Mouse (Mus musculus): ENCODE results near the gene Tsen54. TPM values are rescaled to one million over a fixed set of nuclear protein-coding genes. Genes with fewer than 3 reads are reported as not detected.

Tsen54 gene
- total RNA-seq, 1 experiment from 2014 or later = 7.3 TPM

DNA sequence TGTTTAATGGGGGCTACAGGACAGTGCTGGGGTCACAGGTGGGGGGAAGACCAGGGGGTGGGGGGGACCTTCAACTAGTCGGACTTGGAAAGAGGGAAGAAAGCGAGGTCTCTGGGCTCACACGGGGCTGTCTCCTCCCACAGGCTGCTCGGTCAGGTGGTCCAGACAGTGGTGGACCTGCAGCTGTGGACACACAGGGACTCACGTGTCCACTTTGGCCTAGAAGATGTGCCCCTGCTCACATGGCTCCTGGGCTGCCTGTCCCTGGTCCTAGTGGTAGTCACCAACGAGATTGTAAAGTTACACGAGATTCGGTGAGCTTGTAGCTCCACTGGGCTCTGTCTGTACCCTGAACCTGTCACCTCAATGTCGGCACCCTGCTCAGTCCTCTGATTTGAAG lies 16.9 kb upstream of the Tsen54 start:
- no peak for ATAC-seq (replicated peaks; ENCODE audit: insufficient number of reproducible peaks, low FRiP score, low TSS enrichment, poor library complexity, severe bottlenecking)

GRCm38 (mm10) chr11:115800981-115801380 lies 13.5 kb upstream of the Tsen54 start:
- ATAC-seq (replicated peaks; ENCODE audit: insufficient number of reproducible peaks, low FRiP score, low TSS enrichment, poor library complexity, severe bottlenecking) = no peak

DNA sequence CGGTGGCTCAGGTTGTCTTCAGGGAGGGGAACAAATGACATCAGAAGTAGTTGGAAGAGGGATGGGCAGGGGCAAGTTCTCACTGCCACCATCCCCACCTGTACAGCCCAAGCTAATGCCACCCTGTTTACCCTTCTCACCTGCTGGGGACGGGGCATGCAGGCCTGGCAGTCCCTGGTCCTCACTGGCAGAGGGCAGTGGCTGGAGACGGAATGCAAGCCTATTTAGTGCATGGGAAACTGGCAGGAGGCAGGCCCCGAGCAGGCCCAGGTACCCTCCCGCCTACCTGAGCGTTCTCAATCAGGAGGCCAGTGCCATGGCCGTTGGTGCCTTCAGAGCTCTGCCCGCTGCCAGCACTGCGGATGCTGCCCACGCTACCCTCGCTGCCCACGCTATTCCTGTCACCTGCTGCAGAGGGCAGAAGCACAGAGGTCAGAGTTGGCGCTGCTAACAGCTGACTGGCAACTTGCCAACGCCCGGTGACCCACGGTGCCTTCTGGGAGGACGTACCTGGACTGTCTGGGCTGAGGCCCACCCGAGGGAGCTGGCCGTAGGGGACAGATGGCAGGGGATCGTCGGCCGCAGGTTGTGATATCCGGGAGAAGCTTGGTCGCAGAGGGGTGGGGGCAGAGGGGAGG lies 11.3 kb upstream of the Tsen54 start:
- no peak for ATAC-seq (replicated peaks; ENCODE audit: insufficient number of reproducible peaks, low FRiP score, low TSS enrichment, poor library complexity, severe bottlenecking)

GRCm38 (mm10) chr11:115805005-115805404 lies 9.5 kb upstream of the Tsen54 start:
- ATAC-seq (replicated peaks; ENCODE audit: insufficient number of reproducible peaks, low FRiP score, low TSS enrichment, poor library complexity, severe bottlenecking) = no peak

DNA sequence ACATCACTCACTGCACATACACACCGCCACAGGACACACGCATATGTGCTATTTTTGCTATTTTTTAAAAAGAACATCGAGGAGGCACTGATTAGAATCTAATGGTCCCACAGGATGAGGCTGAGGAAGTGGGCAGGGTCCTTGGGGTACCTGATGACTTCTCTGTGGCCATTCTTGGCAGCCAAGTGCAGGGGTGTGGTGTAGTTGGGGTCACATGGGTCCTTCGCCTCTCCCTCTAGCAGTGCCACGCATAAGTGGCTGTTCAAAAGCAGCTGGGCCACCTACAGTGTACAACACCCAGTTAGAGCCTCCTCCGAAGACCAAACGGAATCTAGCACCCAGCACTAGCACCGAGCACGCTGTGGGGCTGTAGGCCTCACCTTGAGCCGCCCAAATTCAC lies 8.4 kb upstream of the Tsen54 start:
- ATAC-seq (replicated peaks; ENCODE audit: insufficient number of reproducible peaks, low FRiP score, low TSS enrichment, poor library complexity, severe bottlenecking) = no peak

- no peak for ATAC-seq (replicated peaks; ENCODE audit: insufficient number of reproducible peaks, low FRiP score, low TSS enrichment, poor library complexity, severe bottlenecking)
Measured at GRCm38 (mm10) chr11:115807306-115807705, 7.2 kb upstream of the Tsen54 start.

- ATAC-seq (replicated peaks; ENCODE audit: insufficient number of reproducible peaks, low FRiP score, low TSS enrichment, poor library complexity, severe bottlenecking) = no peak
Measured at GRCm38 (mm10) chr11:115807971-115808370, 6.6 kb upstream of the Tsen54 start.

- no peak for ATAC-seq (replicated peaks; ENCODE audit: insufficient number of reproducible peaks, low FRiP score, low TSS enrichment, poor library complexity, severe bottlenecking)
Measured at GRCm38 (mm10) chr11:115808696-115809310, 5.7 kb upstream of the Tsen54 start.

DNA sequence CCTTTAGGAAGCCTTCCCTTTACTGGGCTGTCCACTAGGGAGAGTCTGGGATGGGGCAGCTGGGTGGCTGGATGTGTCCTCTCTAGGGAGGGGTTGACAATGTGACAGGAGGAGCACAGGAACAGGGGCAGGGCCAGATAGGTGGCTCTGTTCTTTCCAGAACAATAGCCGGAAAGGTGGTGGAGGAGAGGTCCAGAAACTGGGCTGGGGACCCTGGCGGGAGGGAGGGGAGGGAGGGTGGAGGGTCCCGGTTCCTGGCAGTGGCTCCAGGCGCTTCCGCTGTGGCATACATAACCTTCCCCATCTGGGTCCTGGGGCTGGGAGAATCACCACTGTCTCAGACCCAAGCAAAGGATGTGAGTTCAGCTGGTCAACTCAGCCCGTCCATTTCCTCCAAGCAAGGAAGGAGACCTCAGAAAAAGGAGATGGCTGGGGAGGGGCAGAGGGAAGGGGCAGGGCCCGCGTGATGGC lies 5.2 kb upstream of the Tsen54 start:
- ATAC-seq (replicated peaks; ENCODE audit: insufficient number of reproducible peaks, low FRiP score, low TSS enrichment, poor library complexity, severe bottlenecking) = no peak

DNA sequence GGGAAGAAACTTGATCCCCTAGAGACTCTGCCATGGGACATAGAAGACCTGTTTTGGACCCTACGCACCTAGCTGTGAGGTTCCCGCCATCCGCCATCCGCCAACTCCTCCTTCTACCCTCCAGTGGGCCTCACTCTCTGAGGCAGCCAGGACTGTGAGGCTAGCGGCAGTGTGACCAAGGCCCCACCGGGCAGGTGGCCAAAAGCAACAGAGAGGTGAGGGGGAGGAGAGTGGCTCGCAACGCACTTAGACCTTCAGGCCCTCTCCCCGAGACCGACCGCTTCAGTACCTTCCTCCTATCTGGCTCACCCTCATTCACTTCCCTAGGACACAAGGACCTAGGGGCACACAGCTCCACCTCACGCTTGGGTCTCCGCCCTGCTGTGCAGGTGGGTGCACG lies 4.1 kb upstream of the Tsen54 start:
- no peak for ATAC-seq (replicated peaks; ENCODE audit: insufficient number of reproducible peaks, low FRiP score, low TSS enrichment, poor library complexity, severe bottlenecking)

GRCm38 (mm10) chr11:115811381-115812093 lies 3.0 kb upstream of the Tsen54 start:
- no peak for ATAC-seq (replicated peaks; ENCODE audit: insufficient number of reproducible peaks, low FRiP score, low TSS enrichment, poor library complexity, severe bottlenecking)

DNA sequence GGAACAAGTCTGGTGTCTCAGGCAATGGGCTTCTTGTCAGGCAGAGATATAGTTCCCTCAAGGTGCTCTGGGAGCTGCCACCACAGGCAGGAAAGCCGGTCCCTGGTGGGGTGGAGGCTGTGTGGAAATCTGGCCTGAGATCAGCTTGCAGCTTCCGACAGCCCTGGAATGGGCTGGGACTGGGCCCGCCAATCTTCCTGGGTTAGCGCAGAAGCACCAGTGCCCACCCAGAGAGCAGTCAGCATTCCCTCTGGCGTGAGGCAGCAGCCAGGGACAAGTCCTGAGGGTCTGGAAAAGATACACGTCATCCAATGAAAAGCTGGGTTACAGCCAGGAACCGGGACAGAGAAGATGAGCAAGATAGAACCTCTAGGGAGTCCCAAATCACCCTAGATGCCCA lies 2.4 kb upstream of the Tsen54 start:
- no peak for ATAC-seq (replicated peaks; ENCODE audit: insufficient number of reproducible peaks, low FRiP score, low TSS enrichment, poor library complexity, severe bottlenecking)

DNA sequence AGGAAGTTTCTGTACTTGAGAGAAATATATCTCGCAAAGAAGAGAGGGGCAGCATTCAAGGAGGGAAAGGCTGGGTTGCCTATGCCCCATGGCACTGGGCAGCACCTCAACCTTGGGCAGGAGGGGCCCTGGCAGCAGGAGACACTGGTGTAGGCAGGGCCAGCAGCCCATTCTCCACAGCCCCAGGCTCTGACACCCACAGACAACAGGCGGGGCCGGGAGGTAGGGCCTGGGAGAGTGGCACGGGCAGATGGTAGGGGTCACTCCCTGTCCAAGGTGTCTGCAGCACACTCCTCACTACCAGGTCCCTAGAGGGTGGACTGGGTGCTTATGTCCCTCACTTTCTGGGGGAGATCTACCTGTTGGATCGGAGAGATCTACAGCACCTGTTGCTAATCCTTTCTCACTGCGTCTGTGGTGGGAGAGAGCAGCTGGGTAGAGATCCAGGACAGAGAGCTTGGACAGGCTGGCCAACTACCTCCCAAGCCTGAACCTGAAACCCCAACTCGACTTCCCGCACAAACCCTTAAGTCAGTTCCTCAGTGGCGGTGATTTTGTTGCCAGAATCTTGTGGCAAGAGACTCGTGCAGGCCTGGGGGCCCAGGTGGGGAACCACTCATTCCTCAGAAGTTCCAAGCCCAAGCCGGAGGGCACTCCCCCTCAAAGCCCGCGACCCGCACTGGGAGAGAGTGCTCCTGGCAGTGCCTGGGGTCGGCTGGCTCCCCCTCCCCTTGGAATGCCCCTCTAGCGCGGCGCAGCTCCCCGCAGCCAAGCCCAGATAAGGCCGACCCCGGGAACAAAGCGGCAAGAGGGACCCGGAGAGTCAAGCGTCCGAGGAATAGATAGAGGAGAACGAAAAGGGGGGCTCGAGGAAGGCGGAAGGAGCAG lies 1.7 kb upstream of the Tsen54 start:
- ATAC-seq (replicated peaks; ENCODE audit: insufficient number of reproducible peaks, low FRiP score, low TSS enrichment, poor library complexity, severe bottlenecking) = no peak

DNA sequence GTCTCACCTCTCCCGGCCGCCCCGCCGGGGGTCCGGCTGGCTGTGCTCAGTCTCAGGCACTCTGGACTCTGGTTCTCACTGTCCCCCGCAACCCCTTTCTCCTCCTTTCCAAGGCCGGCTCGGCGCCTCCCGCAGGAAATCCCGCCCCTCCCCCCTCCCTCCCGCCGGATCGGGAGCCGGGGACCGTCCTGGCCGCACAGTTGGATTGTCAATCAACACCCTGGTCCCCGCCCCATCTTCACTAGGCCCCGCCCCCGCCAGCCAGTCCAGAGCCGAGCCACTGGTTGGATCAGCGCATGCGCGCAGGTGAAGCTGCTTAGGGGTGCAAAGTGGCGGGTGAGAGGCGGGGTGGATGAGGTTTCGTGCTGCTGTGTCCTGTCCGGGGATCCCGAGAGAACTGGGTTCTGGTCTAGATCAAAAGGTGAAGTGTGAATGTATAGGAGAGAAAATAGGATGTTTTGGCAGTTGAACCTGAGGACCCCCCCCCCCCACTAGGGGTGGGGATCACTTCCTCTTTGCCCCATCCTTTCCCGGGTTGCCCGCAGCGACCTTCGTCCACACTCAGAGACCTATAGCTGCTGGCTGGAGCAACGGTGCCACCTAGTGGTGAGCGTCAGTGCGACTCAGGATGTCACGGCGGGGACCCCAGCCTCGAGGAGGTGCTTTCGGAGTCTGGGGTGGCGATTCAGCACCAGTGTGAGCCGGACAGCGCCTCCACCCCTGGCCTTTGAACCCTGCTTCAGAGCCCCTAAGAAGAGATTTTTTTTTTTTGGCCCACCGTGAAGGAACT lies 822 bp upstream of the Tsen54 start, which contains the start of gene Caskin2:
TSS of gene Caskin2 (minus strand) at position 133 of the 790 bp plus-strand sequence.
- ATAC-seq (replicated peaks; ENCODE audit: insufficient number of reproducible peaks, low FRiP score, low TSS enrichment, poor library complexity, severe bottlenecking) = peak; percentile 82

DNA sequence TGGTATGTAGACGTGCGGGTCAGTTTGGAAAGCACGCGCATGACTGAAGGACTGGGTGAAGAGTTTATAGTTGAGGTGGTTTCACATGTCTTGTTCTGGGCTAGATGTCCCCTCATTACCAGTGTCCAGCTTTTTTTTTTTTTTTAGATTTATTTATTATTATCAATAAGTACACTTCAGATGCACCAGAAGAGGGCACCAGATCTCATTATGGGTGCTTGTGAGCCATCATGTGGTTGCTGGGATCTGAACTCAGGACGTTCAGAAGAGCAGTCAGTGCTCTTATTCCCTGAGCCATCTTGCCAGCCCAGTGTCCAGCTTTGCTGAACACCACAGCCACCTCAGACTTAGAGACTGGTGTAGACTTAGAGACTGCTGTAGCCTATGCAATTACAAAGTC lies 2.8 kb downstream of the Tsen54 start:
- ATAC-seq (replicated peaks; ENCODE audit: insufficient number of reproducible peaks, low FRiP score, low TSS enrichment, poor library complexity, severe bottlenecking) = no peak

- ATAC-seq (replicated peaks; ENCODE audit: insufficient number of reproducible peaks, low FRiP score, low TSS enrichment, poor library complexity, severe bottlenecking) = no peak
Measured at GRCm38 (mm10) chr11:115819915-115820623, 5.5 kb downstream of the Tsen54 start.

DNA sequence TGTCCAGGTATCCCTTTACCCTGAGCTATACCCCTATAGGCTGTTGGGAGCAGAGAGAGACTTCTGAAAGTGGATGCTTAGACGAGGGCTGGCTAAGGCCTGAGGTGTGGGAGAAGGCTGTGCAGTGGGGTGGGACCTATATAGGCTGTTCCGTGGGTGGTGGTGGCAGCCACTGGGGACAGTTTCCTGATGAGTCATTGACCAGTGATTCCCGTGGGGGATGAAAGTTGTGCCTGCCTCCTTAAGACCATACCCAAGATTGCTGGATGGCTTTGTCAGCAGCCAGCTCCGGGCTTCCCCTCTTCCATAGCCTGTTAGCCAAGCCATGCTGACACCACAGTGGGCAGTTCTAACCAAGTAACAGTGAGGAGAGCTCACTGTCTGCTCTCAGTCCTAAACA lies 6.5 kb downstream of the Tsen54 start:
- no peak for ATAC-seq (replicated peaks; ENCODE audit: insufficient number of reproducible peaks, low FRiP score, low TSS enrichment, poor library complexity, severe bottlenecking)

Data from monocyte, adult 5-6 weeks (primary cell).